Mouse (Mus musculus) neural tube, embryonic 13.5 days (tissue): ENCODE results near the gene Pigg. TPM values are rescaled to one million over a fixed set of nuclear protein-coding genes. Genes with fewer than 3 reads are reported as not detected.

ENCODE experiments used
- ATAC-seq: fragments of 200-750 bp; cut with Nextera tagmentation; 2 replicates; pipeline ENCODE4 v1.8.0; 2017; ENCODE audit warnings: low read depth, mild to moderate bottlenecking, moderate TSS enrichment, moderate library complexity
- H3K27ac ChIP-seq: fragments of 300-500 bp; sonication (generic); replicated peaks from 2 replicates; pipeline ENCODE4 v1.5.1; 2015; ENCODE audit warnings: moderate library complexity, mild to moderate bottlenecking, inconsistent platforms
- H3K27me3 ChIP-seq: fragments of 300-500 bp; sonication (generic); 2 replicates; pipeline ENCODE4 v1.6.1; 2015; ENCODE audit warnings: mild to moderate bottlenecking, inconsistent platforms
- H3K36me3 ChIP-seq: fragments of 300-500 bp; sonication (generic); 2 replicates; pipeline ENCODE4 v1.6.1; 2015; ENCODE audit warnings: mild to moderate bottlenecking, inconsistent platforms
- H3K4me1 ChIP-seq: fragments of 300-500 bp; sonication (generic); replicated peaks from 2 replicates; pipeline ENCODE4 v1.6.1; 2015; ENCODE audit warnings: inconsistent platforms
- H3K4me2 ChIP-seq: fragments of 300-500 bp; sonication (generic); 2 replicates; pipeline ENCODE4 v1.6.1; 2015; ENCODE audit warnings: inconsistent platforms, mild to moderate bottlenecking, moderate library complexity
- H3K4me3 ChIP-seq: fragments of 300-500 bp; sonication (generic); 2 replicates; pipeline ENCODE4 v1.5.1; 2015; ENCODE audit warnings: mild to moderate bottlenecking, inconsistent platforms
- H3K9ac ChIP-seq: fragments of 300-500 bp; sonication (generic); 2 replicates; pipeline ENCODE4 v1.6.1; 2015; ENCODE audit warnings: moderate library complexity, mild to moderate bottlenecking, inconsistent platforms
- H3K9me3 ChIP-seq: fragments of 300-500 bp; sonication (generic); 2 replicates; pipeline ENCODE4 v1.6.1; 2016; ENCODE audit warnings: inconsistent platforms
- WGBS: fragments of 180-500 bp; shearing (Covaris S2); methylation state at CpG from one replicate; pipeline ENCODE4 v1.1.7; 2015; 5-methylcytosine and 5-hydroxymethylcytosine counted together
- polyA plus RNA-seq: library from polyadenylated mRNA; unstranded; fragments of >200 nt; fragmentation: Nextera tagmentation; extraction: Ambion mirVana; gene quantifications from 2 replicates; pipeline ENCODE4 v1.2.1, GENCODE M21; 2015

Pigg gene
- polyA plus RNA-seq, 1 experiment from 2014 or later: 4.4 TPM

DNA sequence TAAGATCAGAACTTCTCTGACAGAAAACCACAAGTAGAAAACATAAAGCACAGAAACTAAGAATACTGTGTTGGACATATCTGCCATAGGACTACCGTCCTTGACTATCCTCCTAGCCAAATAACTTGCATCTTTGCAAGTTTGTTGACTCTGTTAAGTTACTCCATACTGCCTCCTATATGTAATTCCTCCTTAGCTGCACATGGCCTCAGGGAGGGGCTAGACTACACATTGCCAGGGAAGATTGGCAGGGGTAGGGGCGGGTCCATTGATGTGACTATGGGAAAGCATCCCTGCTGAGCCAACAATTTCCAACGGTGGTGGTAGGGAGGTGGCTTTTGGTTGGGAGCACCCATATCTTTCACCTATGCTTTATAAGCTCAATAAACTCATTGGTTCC, 49.9 kb downstream of the Pigg start:
- Histone ChIP-seq H3K9me3 (no peaks in the 10 kb centered on the region), H3K27me3 (peaks cover 51% of the 10 kb centered on the region), H3K27ac (no peak overlapping the region), H3K36me3 (no peaks in the 10 kb centered on the region), H3K9ac (no peak overlapping the region), H3K4me2 (no peak overlapping the region), H3K4me1 (peaks cover 17% of the 10 kb centered on the region), H3K4me3 (no peak overlapping the region)
- WGBS: 39% methylated on average over 3 of the region's 3 CpGs
- no peak for ATAC-seq

DNA sequence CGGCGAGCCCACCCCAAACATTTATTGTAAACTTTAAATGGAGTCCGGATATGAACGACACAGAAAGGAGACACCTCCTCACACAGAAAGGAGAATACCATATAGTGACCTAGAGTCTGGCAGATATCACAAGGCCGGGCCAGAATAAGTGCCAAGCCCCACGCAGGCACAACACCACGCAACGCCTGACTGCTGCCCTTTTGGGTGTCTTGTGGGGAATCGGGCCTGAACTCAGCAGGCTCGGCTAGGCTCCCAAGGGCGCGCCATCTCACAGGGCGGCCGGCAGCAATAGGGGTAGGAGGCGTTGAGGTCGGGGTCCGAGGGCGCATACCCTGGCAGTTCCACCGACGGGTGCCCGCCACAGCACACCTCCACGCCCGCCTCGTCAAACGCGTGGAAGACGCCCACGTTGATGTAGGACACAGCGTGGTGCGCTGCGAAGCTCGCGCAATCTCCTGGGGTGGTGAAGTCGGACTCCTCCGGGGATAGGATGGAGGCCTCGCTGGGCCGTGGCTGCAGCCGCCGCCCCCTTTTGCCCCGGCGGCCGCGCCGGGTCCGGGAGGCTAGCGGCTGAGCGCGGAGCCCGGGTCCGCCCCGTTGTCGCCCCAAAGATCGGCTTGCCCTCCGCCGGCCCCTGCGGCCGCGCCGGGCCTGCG, 54.0 kb downstream of the Pigg start:
- Histone ChIP-seq H3K27ac (no peak overlapping the region), H3K36me3 (no peaks in the 10 kb centered on the region), H3K4me2 (peak overlapping the region; percentile 88), H3K4me1 (peaks cover 38% of the 10 kb centered on the region), H3K4me3 (peak overlapping the region; percentile 66), H3K9me3 (no peaks in the 10 kb centered on the region), H3K9ac (peak overlapping the region; percentile 76), H3K27me3 (peaks cover 91% of the 10 kb centered on the region)
- 2% methylated on average over 59 of the region's 60 CpGs for WGBS
- ATAC-seq: 0 out of 2 replicates have a peak, but pooled peaks have one; percentile 5

DNA sequence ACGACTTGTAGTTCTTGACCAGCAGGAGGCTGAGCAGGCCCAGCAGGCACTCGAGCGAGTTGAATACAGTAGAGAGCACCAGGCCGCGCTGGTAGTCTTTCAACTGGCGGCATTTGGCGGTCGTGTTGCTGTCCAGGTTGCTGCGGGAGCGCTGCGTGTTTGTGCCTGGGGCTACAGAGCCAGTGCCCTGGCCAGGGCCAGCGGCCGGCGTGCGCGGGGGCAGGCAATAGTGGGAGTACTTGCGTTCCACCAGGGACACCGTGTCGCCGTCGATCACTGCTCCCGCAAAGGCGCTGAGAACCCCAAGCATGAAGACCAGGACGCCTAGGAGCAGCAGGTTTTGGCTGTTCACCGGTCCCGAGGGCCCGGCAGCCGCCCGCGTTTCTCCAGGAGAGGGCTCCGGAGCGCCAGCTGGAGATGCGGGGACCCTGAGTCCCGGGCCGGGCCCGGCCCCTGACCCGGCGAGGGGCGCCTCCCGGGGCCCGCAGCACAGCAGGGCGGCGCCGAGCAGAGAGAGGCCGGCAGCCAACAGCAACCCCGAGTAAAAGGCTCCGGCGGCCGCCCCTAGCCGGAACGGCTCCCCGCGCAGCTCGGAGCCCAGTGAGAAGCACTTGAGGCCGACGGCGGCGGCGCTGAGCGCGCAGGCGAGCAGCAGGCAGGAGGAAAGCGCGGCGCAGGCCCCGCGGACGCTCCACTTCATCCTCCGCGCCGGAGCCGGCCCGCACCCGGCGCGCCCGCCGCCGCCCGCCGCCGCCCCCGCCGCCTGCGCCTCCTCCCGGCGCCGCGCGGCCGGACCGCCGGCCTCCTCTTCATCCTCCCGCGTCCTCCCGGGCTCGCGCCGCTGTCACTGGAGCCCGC, 54.8 kb downstream of the Pigg start:
- WGBS: 0% methylated on average over 61 of the region's 100 CpGs
- no peaks in the 10 kb centered on the region for H3K9me3 ChIP-seq
- H3K4me3 ChIP-seq: peak overlapping the region; percentile 66
- no peaks in the 10 kb centered on the region for H3K36me3 ChIP-seq
- ATAC-seq: peak; percentile 57
- H3K27ac ChIP-seq: no peak overlapping the region
- peaks cover 38% of the 10 kb centered on the region for H3K4me1 ChIP-seq
- H3K27me3 ChIP-seq: peaks cover 99% of the 10 kb centered on the region
- peak overlapping the region; percentile 76 for H3K9ac ChIP-seq
- H3K4me2 ChIP-seq: peak overlapping the region; percentile 88

DNA sequence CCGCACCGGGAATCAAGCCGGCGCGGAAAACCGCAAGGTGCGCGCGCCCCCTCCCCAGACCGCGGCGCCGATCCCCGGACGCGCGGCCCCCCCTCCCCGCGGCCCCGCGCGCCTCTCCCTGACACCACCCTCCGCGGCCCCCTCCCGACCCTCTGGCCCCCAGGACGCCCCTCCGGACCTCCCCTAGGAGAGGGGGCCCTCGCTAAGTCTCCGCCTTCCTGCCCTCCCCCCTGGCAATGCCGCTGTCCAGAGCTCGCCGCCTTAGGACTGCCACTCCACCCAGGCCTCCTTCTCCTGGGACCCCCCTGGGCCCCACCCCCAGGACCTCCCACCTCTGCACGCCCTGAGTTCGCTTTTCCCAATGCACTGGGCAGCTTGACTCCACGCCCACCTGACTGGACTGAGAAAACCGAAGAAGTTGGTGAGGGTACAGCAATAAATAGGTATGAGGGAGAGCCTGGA, 55.5 kb downstream of the Pigg start, which contains the start of gene Gm42517:
Gene Gm42517, minus strand, starts transcription at position 52 of the 462 bp plus-strand sequence.
- H3K9ac ChIP-seq: peak within 1 kb of the TSS; percentile 76
- H3K27me3 ChIP-seq: peaks cover 99% of the 10 kb centered on the region
- no peak within 1 kb of the TSS for H3K27ac ChIP-seq
- H3K4me3 ChIP-seq: peak within 1 kb of the TSS; percentile 66
- peak; percentile 24 for ATAC-seq
- peak within 1 kb of the TSS; percentile 88 for H3K4me2 ChIP-seq
- H3K36me3 ChIP-seq: no peaks in the 10 kb centered on the region
- H3K4me1 ChIP-seq: peaks cover 38% of the 10 kb centered on the region
- WGBS: 1% methylated on average over 15 of the region's 36 CpGs
- no peaks in the 10 kb centered on the region for H3K9me3 ChIP-seq

DNA sequence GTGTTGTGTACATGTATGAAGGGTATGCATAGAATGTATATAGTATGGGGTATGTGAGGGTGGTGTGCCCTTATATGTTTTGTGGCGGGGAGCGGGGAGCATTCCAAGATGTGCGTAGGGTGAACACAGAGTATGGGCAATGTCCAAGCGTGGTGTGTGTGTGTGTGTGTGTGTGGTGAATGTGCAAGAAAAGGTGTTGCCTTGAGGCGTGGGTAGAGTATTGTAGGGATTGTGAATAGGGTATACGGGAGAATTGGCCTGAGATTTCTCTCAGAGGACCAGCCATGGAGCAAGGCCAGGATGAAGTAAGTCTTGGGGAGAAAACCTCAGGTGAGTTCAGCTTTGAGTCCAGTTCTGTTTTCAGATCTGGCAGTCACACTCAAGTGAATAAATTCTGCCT, 56.0 kb downstream of the Pigg start:
- no peaks in the 10 kb centered on the region for H3K36me3 ChIP-seq
- peaks cover 38% of the 10 kb centered on the region for H3K4me1 ChIP-seq
- no peaks in the 10 kb centered on the region for H3K9me3 ChIP-seq
- peak overlapping the region; percentile 48; the same call in 1 of the 2 replicates for H3K9ac ChIP-seq
- peaks cover 99% of the 10 kb centered on the region for H3K27me3 ChIP-seq
- H3K4me2 ChIP-seq: peak overlapping the region; percentile 88
- peak; percentile 55 for ATAC-seq
- peak overlapping the region; percentile 66 for H3K4me3 ChIP-seq
- WGBS: 5% methylated on average over 6 of the region's 6 CpGs
- H3K27ac ChIP-seq: no peak overlapping the region

DNA sequence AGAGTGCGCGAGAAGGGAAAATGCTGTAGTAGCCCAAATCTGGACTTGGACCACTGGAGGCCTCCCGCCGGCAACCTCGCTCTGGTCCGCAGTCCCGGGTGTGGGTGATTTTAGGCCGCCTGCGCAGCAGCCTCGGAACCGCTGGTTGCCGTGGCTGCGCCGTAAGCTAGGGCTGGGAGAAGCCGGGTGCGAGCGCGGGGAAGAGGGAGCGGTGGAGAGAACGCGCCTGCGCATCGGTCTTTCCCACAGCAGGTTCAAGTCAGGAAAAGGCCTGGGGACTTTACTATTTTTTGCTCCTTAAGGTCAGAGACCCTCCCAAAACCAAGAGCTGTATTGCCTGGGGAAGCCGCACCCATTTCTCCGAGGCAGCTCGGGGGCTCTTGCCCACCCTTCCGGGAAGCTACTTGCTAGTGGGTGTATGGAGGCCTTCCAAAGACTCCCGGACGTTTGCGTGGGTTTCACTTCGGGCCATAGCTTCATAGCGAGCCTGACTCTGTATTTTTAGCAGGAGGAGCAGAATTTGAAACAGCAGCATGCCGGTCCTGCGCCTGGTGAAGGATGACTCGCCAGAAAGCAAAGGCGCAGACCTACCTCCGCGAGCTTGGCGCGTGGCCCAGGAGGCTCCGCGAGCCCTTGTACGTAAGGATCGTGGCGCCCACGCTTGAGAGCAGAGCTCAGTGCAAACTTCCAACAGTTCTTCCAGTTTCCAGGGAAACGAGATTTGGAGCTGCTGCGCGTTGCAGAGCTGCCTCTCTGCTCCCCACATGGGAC, 56.6 kb downstream of the Pigg start:
- Histone ChIP-seq H3K9me3 (no peaks in the 10 kb centered on the region), H3K9ac (peak overlapping the region; percentile 48), H3K36me3 (no peaks in the 10 kb centered on the region), H3K27ac (no peak overlapping the region), H3K4me3 (peak overlapping the region; percentile 66), H3K4me1 (peaks cover 38% of the 10 kb centered on the region), H3K27me3 (peaks cover 99% of the 10 kb centered on the region), H3K4me2 (peak overlapping the region; percentile 88)
- under 1% methylated on average over 49 of the region's 49 CpGs for WGBS
- peak; percentile 48 for ATAC-seq

DNA sequence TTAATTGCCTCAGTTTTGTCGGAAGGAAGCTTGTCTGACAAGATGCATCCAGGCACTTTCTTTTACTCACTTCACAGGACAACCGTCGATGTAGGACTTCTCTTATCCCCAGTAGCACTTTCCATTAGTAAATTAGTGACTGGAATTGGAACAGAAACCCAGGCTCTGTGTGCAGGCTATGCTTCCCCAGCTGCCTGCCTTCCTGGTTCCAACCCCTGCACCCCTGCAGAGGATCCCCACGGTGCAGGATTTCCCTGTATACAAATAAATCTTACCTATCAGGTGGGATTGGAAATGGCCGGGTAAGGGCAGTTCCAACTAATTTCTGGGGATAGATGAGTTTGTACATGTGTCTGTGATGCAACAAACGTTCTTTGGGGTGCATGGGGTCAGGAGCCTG, 57.6 kb downstream of the Pigg start:
- ATAC-seq: no peak
- WGBS: 0% methylated on average over 6 of the region's 6 CpGs
- Histone ChIP-seq H3K36me3 (no peaks in the 10 kb centered on the region), H3K4me3 (no peak overlapping the region), H3K4me2 (no peak overlapping the region), H3K27me3 (peaks cover 94% of the 10 kb centered on the region), H3K9ac (no peak overlapping the region), H3K4me1 (peaks cover 38% of the 10 kb centered on the region), H3K27ac (no peak overlapping the region), H3K9me3 (no peaks in the 10 kb centered on the region)

DNA sequence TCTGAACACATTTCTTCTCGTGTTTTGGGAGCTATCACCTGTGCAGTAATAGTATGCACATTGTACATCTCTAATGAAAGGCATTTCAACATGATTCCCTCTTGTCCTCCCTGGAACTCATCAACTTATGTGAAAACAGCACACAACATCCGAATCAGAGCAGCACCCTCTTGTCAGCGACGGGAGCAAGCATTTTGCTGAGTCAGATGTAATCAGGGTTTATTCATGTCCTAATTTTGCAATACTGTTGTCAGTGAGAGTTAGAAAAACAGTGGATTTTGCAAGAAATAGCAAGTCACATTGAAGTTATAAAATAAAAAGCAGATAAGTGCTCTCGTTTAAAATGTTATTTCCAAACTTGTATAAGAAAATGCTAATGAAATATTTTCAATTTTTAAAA, 61.7 kb downstream of the Pigg start:
- Histone ChIP-seq H3K27me3 (peaks cover 65% of the 10 kb centered on the region), H3K4me1 (peaks cover 6% of the 10 kb centered on the region), H3K9me3 (no peaks in the 10 kb centered on the region), H3K4me2 (no peak overlapping the region), H3K36me3 (no peaks in the 10 kb centered on the region), H3K27ac (no peak overlapping the region), H3K4me3 (no peak overlapping the region), H3K9ac (no peak overlapping the region)
- WGBS: 74% methylated on average over 5 of the region's 5 CpGs
- no peak for ATAC-seq

DNA sequence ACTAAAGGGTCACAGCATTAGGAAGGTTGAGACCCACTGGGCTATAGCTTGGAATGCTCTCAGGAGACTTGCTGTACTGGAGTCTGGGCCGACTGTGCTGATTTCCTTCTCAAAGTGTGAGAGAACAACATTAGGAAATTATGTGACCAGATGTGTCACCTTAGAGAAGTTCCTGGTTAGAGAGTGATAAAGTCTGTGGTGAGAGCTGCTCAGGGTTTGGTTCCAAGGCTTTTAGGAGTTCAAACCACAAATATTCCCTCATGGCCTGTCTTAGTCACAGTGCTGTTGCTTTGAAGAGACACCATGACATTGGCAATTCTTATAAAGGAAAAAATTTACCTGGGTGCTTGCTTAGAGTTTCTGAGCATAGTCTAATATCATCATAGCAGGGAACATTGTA, 63.6 kb downstream of the Pigg start:
- H3K9ac ChIP-seq: no peak overlapping the region
- H3K27me3 ChIP-seq: peaks cover 46% of the 10 kb centered on the region
- no peak overlapping the region for H3K4me2 ChIP-seq
- no peaks in the 10 kb centered on the region for H3K9me3 ChIP-seq
- no peaks in the 10 kb centered on the region for H3K36me3 ChIP-seq
- H3K27ac ChIP-seq: no peak overlapping the region
- 68% methylated on average over 1 of the region's 1 CpGs for WGBS
- ATAC-seq: no peak
- H3K4me3 ChIP-seq: no peak overlapping the region
- no peaks in the 10 kb centered on the region for H3K4me1 ChIP-seq

DNA sequence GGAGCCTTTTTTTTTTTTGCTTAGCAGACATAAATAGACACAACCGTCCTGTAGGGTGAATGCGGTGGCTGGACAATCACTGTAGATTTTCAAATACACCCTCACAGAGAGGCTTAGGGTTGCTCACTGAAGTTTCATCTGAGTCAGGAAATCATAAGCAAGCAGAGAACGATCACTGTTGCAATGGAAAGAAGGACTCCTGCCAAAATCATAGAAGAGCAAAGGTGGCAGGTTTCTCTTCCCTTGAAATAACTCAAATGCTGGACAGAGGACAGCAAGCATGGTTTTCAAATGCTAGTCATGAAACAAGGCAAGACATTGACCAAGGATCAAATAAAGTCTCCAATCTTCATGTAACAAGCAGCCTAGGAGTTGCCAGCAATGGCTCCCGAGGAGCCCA, 65.9 kb downstream of the Pigg start:
- no peak for ATAC-seq
- 90% methylated on average over 4 of the region's 4 CpGs for WGBS

DNA sequence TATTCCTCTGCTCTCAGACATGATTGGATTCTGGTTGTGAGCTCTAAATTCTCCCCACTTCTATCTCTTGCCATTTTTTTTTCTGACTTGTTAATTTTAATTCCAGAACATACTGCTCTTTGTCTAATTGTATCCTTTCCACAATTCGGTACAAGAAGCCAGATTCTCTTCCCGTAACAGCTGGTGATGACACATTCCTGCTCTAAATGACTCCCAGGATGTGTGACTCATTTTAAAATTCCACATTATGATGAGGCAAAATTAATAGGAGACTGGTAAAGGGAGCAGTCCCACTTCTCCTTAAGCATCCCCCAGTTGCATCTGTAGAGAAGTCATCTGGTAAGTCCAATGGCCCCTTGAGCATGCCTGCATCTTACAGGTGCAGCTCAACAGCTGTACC, 73.2 kb downstream of the Pigg start:
- H3K27ac ChIP-seq: no peak overlapping the region
- H3K4me3 ChIP-seq: no peak overlapping the region
- no peaks in the 10 kb centered on the region for H3K4me1 ChIP-seq
- WGBS: 84% methylated on average over 2 of the region's 2 CpGs
- H3K27me3 ChIP-seq: no peaks in the 10 kb centered on the region
- ATAC-seq: no peak
- H3K9ac ChIP-seq: no peak overlapping the region
- H3K4me2 ChIP-seq: no peak overlapping the region
- 0 out of 2 replicates have a peak, but pooled peaks cover 5% of the 10 kb centered on the region for H3K9me3 ChIP-seq
- no peaks in the 10 kb centered on the region for H3K36me3 ChIP-seq

More for the DNA sequence above, 65.9 kb downstream of the Pigg start:
- Histone ChIP-seq H3K4me2 (no peak overlapping the region), H3K4me3 (no peak overlapping the region), H3K27me3 (peaks cover 24% of the 10 kb centered on the region), H3K9me3 (0 out of 2 replicates have a peak, but pooled peaks cover 5% of the 10 kb centered on the region), H3K4me1 (no peaks in the 10 kb centered on the region), H3K27ac (no peak overlapping the region), H3K9ac (no peak overlapping the region), H3K36me3 (no peaks in the 10 kb centered on the region)

DNA sequence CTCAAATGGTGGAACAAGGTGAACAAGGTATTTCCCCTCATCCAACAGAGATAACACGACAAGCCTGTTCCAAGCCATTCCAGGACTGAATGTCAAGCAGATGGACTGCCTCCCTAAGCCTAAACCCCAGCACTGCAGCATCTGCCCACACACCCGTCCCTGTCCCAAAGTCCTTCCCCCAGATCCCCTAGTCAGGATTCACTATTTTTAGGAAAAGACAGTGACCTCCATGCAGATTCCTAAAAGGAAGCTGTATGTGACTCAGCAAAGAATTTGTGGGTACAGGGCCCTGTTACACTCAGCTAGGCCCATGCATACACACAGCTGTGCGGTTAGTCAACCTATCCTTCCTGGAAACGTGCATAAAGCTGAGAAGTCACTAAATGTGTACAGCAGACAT, 74.0 kb downstream of the Pigg start:
- whole genome bisulfite sequencing: 79% methylated on average over 4 of the region's 4 CpGs
- H3K27me3 ChIP-seq: no peaks in the 10 kb centered on the region

More for the DNA sequence above, 74.0 kb downstream of the Pigg start:
- H3K36me3 ChIP-seq: no peaks in the 10 kb centered on the region
- no peak overlapping the region for H3K27ac ChIP-seq
- H3K4me2 ChIP-seq: no peak overlapping the region
- 0 out of 2 replicates have a peak, but pooled peaks cover 5% of the 10 kb centered on the region for H3K9me3 ChIP-seq
- H3K4me3 ChIP-seq: no peak overlapping the region
- no peaks in the 10 kb centered on the region for H3K4me1 ChIP-seq
- H3K9ac ChIP-seq: no peak overlapping the region
- no peak for ATAC-seq
